Mouse (Mus musculus) neural tube, embryonic 12.5 days (tissue): ENCODE measurements around the gene Krtap4-7. TPM values are rescaled to one million over a fixed set of nuclear protein-coding genes. Genes with fewer than 3 reads are reported as not detected.
"Not testable (repeated sequence)": the region's sequence is repeated elsewhere in the genome, so short reads cannot be mapped to it uniquely, and the experiment has no call there.

ENCODE experiments used
- ATAC-seq: fragments of 200-750 bp; cut with Nextera tagmentation; 2 replicates; pipeline ENCODE4 v1.8.0; 2017; ENCODE audit warnings: low read depth, mild to moderate bottlenecking, moderate TSS enrichment, moderate library complexity; ENCODE audit not compliant: low FRiP score
- H3K27ac ChIP-seq: fragments of 300-500 bp; sonication (generic); 2 replicates; pipeline ENCODE4 v1.5.1; 2016
- H3K27me3 ChIP-seq: fragments of 300-500 bp; sonication (generic); replicated peaks from 2 replicates; pipeline ENCODE4 v1.6.1; 2016; ENCODE audit warnings: mild to moderate bottlenecking
- H3K36me3 ChIP-seq: fragments of 300-500 bp; sonication (generic); 2 replicates; pipeline ENCODE4 v1.6.1; 2016; ENCODE audit warnings: mild to moderate bottlenecking
- H3K4me1 ChIP-seq: fragments of 300-500 bp; sonication (generic); 2 replicates; pipeline ENCODE4 v1.6.1; 2016
- H3K4me2 ChIP-seq: fragments of 300-500 bp; sonication (generic); replicated peaks from 2 replicates; pipeline ENCODE4 v1.6.1; 2016; ENCODE audit warnings: mild to moderate bottlenecking
- H3K4me3 ChIP-seq: fragments of 300-500 bp; sonication (generic); 2 replicates; pipeline ENCODE4 v1.5.1; 2016
- H3K9ac ChIP-seq: fragments of 300-500 bp; sonication (generic); 2 replicates; pipeline ENCODE4 v1.6.1; 2016; ENCODE audit warnings: mild to moderate bottlenecking
- H3K9me3 ChIP-seq: fragments of 300-500 bp; sonication (generic); 2 replicates; pipeline ENCODE4 v1.6.1; 2016; ENCODE audit warnings: mild to moderate bottlenecking
- WGBS: fragments of 180-500 bp; shearing (Covaris S2); methylation state at CpG from one replicate; pipeline ENCODE4 v1.1.7; 2016; 5-methylcytosine and 5-hydroxymethylcytosine counted together
- polyA plus RNA-seq: library from polyadenylated mRNA; unstranded; fragments of >200 nt; fragmentation: Nextera tagmentation; extraction: Ambion mirVana; gene quantifications from 2 replicates; pipeline ENCODE4 v1.2.1, GENCODE M21; 2016

Gene Krtap4-7
- polyA plus RNA-seq, 1 experiment from 2014 or later, result not detected

DNA sequence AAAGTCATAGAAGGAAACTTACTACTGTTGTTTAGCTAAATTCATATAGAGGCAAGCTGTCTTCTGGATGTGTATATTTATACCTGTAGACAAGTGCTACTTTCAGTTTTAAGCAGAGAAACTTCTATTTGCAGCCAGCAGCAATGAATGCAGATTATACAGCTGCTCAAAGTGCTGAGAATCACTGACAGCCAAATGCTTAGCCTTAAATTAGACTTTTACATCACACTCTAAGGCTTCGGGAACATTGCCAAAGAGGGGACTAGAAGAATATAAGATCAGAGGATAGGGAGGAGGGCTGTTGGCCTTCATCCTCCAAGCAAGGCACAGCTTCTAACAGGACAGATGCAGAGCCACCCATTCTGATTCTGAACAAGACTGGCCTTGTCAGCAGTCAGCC lies 6.8 kb downstream of the Krtap4-7 start:
- 73% methylated on average over 1 of the region's 1 CpGs for WGBS
- Histone ChIP-seq H3K4me3 (no peak overlapping the region), H3K4me2 (no peak overlapping the region), H3K9me3 (no peaks in the 10 kb centered on the region), H3K9ac (no peak overlapping the region), H3K27ac (no peak overlapping the region), H3K36me3 (no peaks in the 10 kb centered on the region), H3K4me1 (no peaks in the 10 kb centered on the region), H3K27me3 (no peaks in the 10 kb centered on the region)
- ATAC-seq, result no peak

DNA sequence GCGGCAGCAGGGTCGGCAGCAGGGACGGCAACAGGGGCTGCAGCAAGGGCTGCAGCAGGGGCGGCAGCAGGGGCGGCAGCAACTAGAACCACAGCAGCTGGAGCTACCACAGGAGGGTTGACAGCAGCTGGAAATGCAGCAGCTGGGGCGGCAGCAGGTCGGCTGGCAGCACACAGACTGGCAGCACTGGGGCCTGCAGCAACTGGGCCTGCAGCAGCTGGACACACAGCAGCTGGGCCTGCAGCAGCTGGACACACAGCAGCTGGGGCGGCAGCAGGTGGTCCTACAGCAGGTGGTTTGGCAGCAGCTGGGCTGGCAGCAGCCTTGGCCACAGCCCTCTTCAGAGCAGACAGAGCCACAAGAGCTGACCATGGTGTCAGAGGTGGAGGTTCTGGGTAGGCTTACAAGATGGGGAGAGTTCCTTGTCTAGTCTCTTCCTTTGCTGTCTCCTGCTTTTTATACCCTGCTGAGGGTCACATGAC lies 9.2 kb downstream of the Krtap4-7 start, which contains the start of gene Krtap4-2:
Gene Krtap4-2, minus strand, starts transcription at position 432 of the 482 bp plus-strand sequence.
- H3K4me3 ChIP-seq, result no peak within 1 kb of the TSS
- H3K36me3 ChIP-seq, result no peaks in the 10 kb centered on the region
- H3K27me3 ChIP-seq, result no peaks in the 10 kb centered on the region
- H3K9ac ChIP-seq, result no peak within 1 kb of the TSS
- H3K4me1 ChIP-seq, result no peaks in the 10 kb centered on the region
- no peak within 1 kb of the TSS for H3K4me2 ChIP-seq
- WGBS, result 32% methylated on average over 8 of the region's 8 CpGs
- no peak within 1 kb of the TSS for H3K27ac ChIP-seq
- no peaks in the 10 kb centered on the region for H3K9me3 ChIP-seq
- ATAC-seq, result no peak

DNA sequence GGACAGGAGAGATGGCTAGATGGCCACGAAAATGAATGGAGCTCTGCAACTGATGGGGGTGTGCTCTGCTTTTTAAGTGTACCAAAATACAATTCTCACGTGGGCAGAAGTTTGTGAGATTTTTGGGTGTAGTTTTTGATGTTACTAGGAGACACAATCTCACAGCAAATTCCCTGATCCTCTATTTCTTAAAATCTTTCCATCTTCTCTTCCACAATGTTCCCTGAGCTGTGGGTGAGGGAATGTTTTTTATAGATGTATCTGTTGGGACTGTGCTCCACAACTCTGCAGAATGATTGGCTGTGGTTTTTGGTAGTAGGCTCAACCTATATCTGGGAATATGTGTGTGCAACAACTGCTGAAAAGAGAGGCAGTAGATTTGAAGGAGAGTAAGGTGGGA lies 10.6 kb downstream of the Krtap4-7 start:
- Histone ChIP-seq H3K4me3 (no peak overlapping the region), H3K4me2 (no peak overlapping the region), H3K9me3 (no peaks in the 10 kb centered on the region), H3K36me3 (no peaks in the 10 kb centered on the region), H3K4me1 (no peaks in the 10 kb centered on the region), H3K9ac (no peak overlapping the region), H3K27ac (no peak overlapping the region), H3K27me3 (no peaks in the 10 kb centered on the region)
- 81% methylated on average over 2 of the region's 2 CpGs for WGBS
- no peak for ATAC-seq

DNA sequence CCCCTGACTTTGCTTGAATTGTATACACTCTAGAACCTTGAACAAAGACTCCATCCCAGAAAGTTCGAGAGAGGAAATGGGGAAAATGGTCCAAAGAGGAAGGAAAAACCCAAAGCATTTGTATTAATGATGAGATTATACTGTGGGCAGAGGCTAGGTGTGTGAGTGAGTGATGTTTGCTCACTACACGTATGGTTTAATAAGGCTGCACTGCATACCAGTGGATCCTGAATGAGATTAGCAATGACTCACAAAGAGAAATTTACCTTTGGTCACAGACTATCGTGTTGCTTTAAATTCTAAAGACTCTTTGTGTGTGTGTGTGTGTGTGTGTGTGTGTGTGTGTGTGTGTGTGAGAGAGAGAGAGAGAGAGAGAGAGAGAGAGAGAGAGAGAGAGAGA lies 13.0 kb downstream of the Krtap4-7 start:
- H3K4me2 ChIP-seq, result no peak overlapping the region
- no peak overlapping the region for H3K4me3 ChIP-seq
- no peak overlapping the region for H3K9ac ChIP-seq
- H3K4me1 ChIP-seq, result no peaks in the 10 kb centered on the region
- H3K27ac ChIP-seq, result no peak overlapping the region
- no peaks in the 10 kb centered on the region for H3K27me3 ChIP-seq
- no peaks in the 10 kb centered on the region for H3K9me3 ChIP-seq
- no peak for ATAC-seq
- H3K36me3 ChIP-seq, result no peaks in the 10 kb centered on the region
- 86% methylated on average over 3 of the region's 3 CpGs for WGBS

DNA sequence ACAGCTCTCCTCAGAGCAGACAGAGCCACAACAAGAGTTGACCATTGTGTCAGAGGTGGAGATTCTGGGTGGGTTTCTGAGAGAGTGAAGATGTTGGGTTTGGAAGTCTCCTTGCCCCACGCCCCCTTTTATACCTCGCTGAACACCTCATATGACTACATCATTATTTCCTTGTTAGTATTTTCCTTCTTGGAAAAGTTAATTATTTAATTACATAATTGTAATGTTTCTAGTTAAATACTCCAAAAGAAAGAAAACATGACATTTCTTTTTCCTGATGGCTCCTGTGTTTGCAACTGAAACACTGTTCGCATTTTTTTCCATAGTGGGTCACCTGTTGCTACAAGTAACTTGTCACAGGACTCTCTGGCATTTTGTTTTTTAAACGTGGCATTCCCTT lies 15.8 kb downstream of the Krtap4-7 start, which contains the start of gene Krtap4-1:
Gene Krtap4-1, minus strand, starts transcription at position 101 of the 400 bp plus-strand sequence.
- no peak within 1 kb of the TSS for H3K4me2 ChIP-seq
- H3K9me3 ChIP-seq, result no peaks in the 10 kb centered on the region
- no peaks in the 10 kb centered on the region for H3K36me3 ChIP-seq
- 88% methylated on average over 4 of the region's 4 CpGs for WGBS
- ATAC-seq, result no peak
- H3K4me1 ChIP-seq, result no peaks in the 10 kb centered on the region
- no peak within 1 kb of the TSS for H3K9ac ChIP-seq
- H3K27me3 ChIP-seq, result no peaks in the 10 kb centered on the region
- H3K4me3 ChIP-seq, result no peak within 1 kb of the TSS
- H3K27ac ChIP-seq, result no peak within 1 kb of the TSS

DNA sequence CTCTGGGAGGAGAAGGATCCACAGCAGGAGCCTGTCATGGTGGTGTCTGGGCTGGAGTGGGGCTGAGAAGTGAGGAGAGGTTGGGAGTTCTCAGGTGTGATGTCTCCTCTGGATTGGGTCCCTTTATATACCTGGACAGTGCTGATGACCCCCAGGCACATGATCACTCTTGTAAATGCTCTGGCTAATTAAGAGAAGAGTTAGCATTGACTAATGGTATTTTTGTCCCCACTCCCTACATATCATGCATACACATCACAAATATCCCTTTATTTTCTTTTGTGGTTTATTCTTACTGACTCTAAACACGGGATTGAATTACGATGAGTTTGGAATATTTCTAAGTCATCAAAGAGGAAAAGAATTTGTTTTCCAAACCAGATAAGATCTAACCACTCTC lies 23.6 kb downstream of the Krtap4-7 start, which contains the start of gene Gm11562:
Gene Gm11562, minus strand, starts transcription at position 101 of the 400 bp plus-strand sequence.
- no peak within 1 kb of the TSS for H3K4me3 ChIP-seq
- no peak for ATAC-seq
- H3K27ac ChIP-seq, result no peak within 1 kb of the TSS
- no peaks in the 10 kb centered on the region for H3K27me3 ChIP-seq
- no peaks in the 10 kb centered on the region for H3K9me3 ChIP-seq
- no peaks in the 10 kb centered on the region for H3K4me1 ChIP-seq
- H3K9ac ChIP-seq, result no peak within 1 kb of the TSS
- no peaks in the 10 kb centered on the region for H3K36me3 ChIP-seq
- H3K4me2 ChIP-seq, result no peak within 1 kb of the TSS
- WGBS, result 97% methylated on average over 2 of the region's 2 CpGs

DNA sequence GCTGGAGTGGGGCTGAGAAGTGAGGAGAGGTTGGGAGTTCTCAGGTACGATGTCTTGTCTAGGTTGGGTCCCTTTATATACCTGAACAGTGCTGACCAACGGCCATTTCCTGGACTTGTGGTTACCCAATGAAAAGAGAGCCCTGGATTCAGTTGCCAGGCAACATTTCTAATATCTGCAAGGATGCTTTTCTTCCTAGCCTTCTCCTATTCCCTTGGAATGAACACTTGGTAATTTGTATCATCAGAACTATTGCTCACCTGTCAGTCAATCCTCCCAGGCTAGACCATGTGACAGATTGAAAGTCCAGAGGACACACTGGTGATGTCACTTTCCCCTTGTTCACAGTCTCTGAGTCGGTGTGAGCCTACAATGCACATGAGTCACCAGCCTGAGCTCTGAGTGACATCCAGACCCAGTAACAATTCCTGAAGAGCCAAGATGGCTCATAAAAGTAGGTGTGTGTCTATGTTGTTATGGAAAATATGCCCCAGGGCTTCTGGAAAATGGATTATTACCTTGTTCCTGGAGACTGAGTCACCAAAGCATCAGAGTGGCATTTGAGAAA lies 29.0 kb downstream of the Krtap4-7 start, which contains the start of gene Krtap2-4:
Gene Krtap2-4, minus strand, starts transcription at position 51 of the 568 bp plus-strand sequence.
- Histone ChIP-seq H3K9ac (no peak within 1 kb of the TSS), H3K36me3 (no peaks in the 10 kb centered on the region), H3K4me1 (no peaks in the 10 kb centered on the region), H3K27me3 (no peaks in the 10 kb centered on the region), H3K27ac (no peak within 1 kb of the TSS), H3K9me3 (no peaks in the 10 kb centered on the region), H3K4me2 (no peak within 1 kb of the TSS), H3K4me3 (no peak within 1 kb of the TSS)
- no peak for ATAC-seq
- 85% methylated on average over 3 of the region's 3 CpGs for WGBS

DNA sequence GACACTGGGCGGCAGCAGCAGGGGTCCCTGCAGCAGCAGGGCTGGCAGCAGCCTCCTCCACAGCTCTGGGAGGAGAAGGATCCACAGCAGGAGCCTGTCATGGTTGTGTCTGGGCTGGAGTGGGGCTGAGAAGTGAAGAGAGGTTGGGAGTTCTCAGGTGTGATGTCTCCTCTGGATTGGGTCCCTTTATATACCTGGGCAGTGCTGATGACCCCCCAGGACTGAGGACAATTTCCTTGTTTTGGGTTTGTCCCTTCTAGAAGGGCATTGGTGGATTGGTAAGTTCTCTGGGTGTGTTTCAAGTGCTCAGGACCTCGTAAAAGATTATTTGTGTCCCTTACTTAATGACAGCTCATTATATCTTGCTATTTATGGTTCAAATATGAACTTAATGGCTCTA lies 33.8 kb downstream of the Krtap4-7 start, which contains the start of gene Gm11937:
Gene Gm11937, minus strand, starts transcription at position 101 of the 400 bp plus-strand sequence.
- not testable (repeated sequence) for H3K4me3 ChIP-seq, H3K27me3 ChIP-seq, H3K27ac ChIP-seq, H3K4me2 ChIP-seq, H3K4me1 ChIP-seq, H3K36me3 ChIP-seq, H3K9me3 ChIP-seq, H3K9ac ChIP-seq, ATAC-seq
- 73% methylated on average over 1 of the region's 2 CpGs for WGBS

DNA sequence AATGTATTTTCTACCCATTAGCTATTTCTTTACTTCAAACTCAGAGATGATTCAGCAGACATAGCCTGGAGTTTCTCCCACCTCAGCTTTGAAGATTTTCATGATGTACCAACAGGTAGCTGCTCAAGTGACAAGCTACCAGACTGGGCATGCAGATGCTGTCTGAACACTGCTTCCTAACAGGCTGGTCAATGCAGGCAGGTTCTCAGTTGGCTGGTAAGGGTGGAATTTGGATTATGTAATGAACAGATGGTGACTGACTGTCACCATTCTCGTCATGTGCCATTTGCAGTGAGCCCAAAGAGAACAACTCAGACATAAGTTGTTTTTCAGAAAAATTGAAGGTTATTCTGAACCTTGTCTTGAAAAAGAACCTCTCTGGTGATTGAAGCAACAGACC lies 34.8 kb downstream of the Krtap4-7 start:
- H3K27me3 ChIP-seq, result no peaks in the 10 kb centered on the region
- H3K9ac ChIP-seq, result no peak overlapping the region
- no peak overlapping the region for H3K4me2 ChIP-seq
- 69% methylated on average over 1 of the region's 1 CpGs for WGBS
- H3K27ac ChIP-seq, result no peak overlapping the region
- no peaks in the 10 kb centered on the region for H3K9me3 ChIP-seq
- H3K4me3 ChIP-seq, result no peak overlapping the region
- no peaks in the 10 kb centered on the region for H3K4me1 ChIP-seq
- ATAC-seq, result no peak
- H3K36me3 ChIP-seq, result no peaks in the 10 kb centered on the region

DNA sequence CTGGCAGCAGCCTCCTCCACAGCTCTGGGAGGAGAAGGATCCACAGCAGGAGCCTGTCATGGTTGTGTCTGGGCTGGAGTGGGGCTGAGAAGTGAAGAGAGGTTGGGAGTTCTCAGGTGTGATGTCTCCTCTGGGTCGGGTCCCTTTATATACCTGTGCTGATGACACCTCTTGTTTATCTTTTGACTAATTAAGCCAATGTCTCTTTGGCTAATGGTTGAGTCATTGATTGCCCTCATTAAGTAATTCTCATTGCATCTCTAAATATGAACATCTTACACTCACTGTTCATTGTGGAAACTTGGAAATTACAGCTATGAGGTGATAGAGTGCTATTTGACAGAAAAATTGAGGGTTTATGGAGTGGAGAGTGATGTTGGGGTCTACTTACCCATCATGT lies 40.7 kb downstream of the Krtap4-7 start, which contains the start of gene Gm11938:
Gene Gm11938, minus strand, starts transcription at position 101 of the 400 bp plus-strand sequence.
- WGBS, result 61% methylated on average over 1 of the region's 1 CpGs
- H3K27ac ChIP-seq, H3K4me1 ChIP-seq, H3K4me2 ChIP-seq, H3K4me3 ChIP-seq, H3K36me3 ChIP-seq, H3K27me3 ChIP-seq, H3K9ac ChIP-seq, H3K9me3 ChIP-seq, ATAC-seq: not testable (repeated sequence)

DNA sequence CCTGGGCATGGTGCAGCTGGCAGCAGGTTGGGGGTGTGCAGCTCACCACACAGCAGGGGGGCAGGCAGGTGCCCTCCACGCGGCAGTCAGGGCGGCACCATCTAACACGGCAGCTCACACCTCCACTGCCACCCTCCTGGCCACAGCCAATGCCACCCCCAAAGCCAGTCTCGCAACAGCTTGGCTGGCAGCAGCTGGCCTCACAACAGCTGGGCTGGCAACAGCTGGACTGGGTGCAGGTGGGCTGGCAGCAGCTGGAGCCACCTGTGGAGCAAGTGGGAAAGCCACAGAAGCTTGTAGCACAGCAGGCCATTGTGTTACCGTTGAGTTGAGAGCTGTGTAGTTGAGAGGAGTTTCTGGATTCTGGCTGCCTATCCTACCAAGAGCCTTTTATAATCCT lies 46.1 kb downstream of the Krtap4-7 start, which contains the start of gene Krtap9-3:
Gene Krtap9-3, minus strand, starts transcription at position 364 of the 400 bp plus-strand sequence.
- H3K4me1 ChIP-seq, H3K36me3 ChIP-seq, ATAC-seq, H3K9ac ChIP-seq, H3K4me2 ChIP-seq, H3K27me3 ChIP-seq, H3K4me3 ChIP-seq, H3K27ac ChIP-seq, H3K9me3 ChIP-seq: not testable (repeated sequence)
- 77% methylated on average over 6 of the region's 6 CpGs for WGBS
